Mouse (Mus musculus) B cell, adult 62 days (primary cell): ENCODE results near the gene Vmn1r45. TPM values are rescaled to one million over a fixed set of nuclear protein-coding genes. Genes with fewer than 3 reads are reported as not detected.

Experiments used
- total RNA-seq: library from RNA; stranded (reverse); gene quantifications from 4 replicates; pipeline ENCODE4 v1.2.4, GENCODE M21; 2023

The Vmn1r45 gene
- not detected in 4 replicates for total RNA-seq

DNA sequence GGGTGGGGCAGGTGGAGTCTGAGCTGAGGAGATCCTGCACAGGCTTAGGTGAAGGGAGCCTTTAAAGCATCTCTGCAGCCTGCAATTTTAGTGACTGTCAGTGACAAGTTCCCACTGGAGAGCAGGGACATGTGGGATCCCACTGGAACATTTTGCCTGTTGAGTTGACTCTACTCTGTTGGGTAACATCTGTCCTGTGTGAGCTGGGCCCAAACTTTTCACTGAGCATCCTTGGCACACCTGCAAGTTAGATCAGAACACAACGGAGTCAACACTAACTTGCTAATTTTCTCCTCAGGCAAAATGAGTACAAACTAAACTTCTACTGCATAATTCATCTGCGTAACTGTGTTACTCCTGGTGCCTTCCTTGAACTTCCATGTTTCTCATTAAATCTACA lies at the start of gene Vmn1r45:
TSS of gene Vmn1r45 (minus strand) at position 101 of the 400 bp plus-strand sequence.

DNA sequence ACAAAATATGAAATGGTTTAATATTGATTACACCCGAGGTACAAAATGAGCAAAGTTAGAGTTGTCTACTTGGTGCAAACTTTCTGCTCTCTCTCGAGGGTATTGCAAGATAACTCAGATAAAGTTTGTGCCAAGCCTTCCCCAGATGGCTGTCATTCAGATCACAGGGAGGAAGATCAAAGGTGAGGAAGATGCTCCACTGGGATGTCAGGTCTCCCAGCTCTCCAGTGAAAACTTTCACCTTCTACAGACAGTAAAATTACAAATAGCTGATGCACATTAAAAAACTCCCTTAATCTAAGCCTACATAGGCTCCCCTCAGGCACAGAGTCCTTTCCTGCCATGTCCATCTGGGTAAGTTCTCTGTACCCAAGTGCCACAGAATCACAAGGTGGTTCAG lies 28.6 kb upstream of the Vmn1r45 start, which contains the start of gene Vmn1r46:
TSS of gene Vmn1r46 (plus strand) at position 301 of the 400 bp plus-strand sequence.

DNA sequence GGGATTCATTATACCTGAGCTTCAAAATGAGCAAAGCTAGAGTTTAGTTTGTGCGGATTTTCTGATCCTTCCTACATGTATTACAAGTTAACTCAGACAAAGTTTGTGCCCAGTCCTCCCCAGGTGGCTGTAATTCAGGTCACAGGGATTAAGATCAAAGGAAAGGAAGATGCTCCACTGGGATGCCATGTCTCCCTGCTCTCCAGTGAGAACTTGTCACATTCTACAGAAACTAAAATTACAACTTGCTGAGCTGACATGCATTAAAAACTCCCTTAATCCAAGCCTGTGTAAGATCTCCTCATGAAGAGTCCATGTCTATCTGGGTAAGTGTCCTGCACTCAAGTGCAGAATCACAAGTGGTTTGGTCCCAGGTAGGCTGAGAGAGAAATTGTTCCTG lies 57.0 kb downstream of the Vmn1r45 start, which contains the start of gene Vmn1r44:
TSS of gene Vmn1r44 (plus strand) at position 301 of the 400 bp plus-strand sequence.

Other genes starting within 250 kb of the Vmn1r45 start
- gene Vmn1r40, start 233.1 kb downstream of the Vmn1r45 start, total RNA-seq, result not detected in 4 replicates
- not detected in 4 replicates for gene Vmn1r41, start 199.8 kb downstream of the Vmn1r45 start, total RNA-seq
- not detected in 4 replicates for gene Vmn1r42, start 64.2 kb downstream of the Vmn1r45 start, total RNA-seq
- gene Vmn1r43, start 64.2 kb downstream of the Vmn1r45 start, total RNA-seq, result 0.06 TPM in 1 of 4 replicates, not detected in the others
- not detected in 4 replicates for gene Vmn1r44, start 56.9 kb downstream of the Vmn1r45 start, total RNA-seq
- not detected in 4 replicates for gene Vmn1r46, start 28.7 kb upstream of the Vmn1r45 start, total RNA-seq
- not detected in 4 replicates for gene Vmn1r47, start 75.5 kb upstream of the Vmn1r45 start, total RNA-seq
- not detected in 4 replicates for gene Vmn1r48, start 96.2 kb upstream of the Vmn1r45 start, total RNA-seq
- gene Vmn1r49, start 137.9 kb upstream of the Vmn1r45 start, total RNA-seq, result not detected in 4 replicates
- gene Vmn1r50, start 160.8 kb upstream of the Vmn1r45 start, total RNA-seq, result not detected in 4 replicates
- gene Vmn1r51, start 182.0 kb upstream of the Vmn1r45 start, total RNA-seq, result not detected in 4 replicates
- not detected in 4 replicates for gene Vmn1r52, start 234.2 kb upstream of the Vmn1r45 start, total RNA-seq